Mouse (Mus musculus) embryonic facial prominence, embryonic 14.5 days (tissue): ENCODE data around the gene Man1c1. TPM values are rescaled to one million over a fixed set of nuclear protein-coding genes. Genes with fewer than 3 reads are reported as not detected.

Source experiments
- ATAC-seq: fragments of 200-750 bp; cut with Nextera tagmentation; 2 replicates; pipeline ENCODE4 v1.8.0; 2017; ENCODE audit warnings: low read depth, moderate number of reproducible peaks, moderate TSS enrichment
- DNase-seq: peaks from one replicate; pipeline ENCODE4 v3.0.0-alpha.2; 2015; ENCODE audit warnings: low spot score
- H3K27ac ChIP-seq: fragments of 300-500 bp; sonication (generic); replicated peaks from 2 replicates; pipeline ENCODE4 v1.5.1; 2014; ENCODE audit warnings: low read depth, mild to moderate bottlenecking, low read length, moderate library complexity
- H3K27me3 ChIP-seq: fragments of 300-500 bp; sonication (generic); replicated peaks from 2 replicates; pipeline ENCODE4 v1.6.1; 2014; ENCODE audit warnings: low read length; ENCODE audit not compliant: control insufficient read depth, insufficient read depth
- H3K36me3 ChIP-seq: fragments of 300-500 bp; sonication (generic); 2 replicates; pipeline ENCODE4 v1.6.1; 2014; ENCODE audit warnings: low read length, mixed read lengths; ENCODE audit not compliant: control insufficient read depth, insufficient read depth
- H3K4me1 ChIP-seq: fragments of 300-500 bp; sonication (generic); 2 replicates; pipeline ENCODE4 v1.6.1; 2014; ENCODE audit warnings: antibody characterized with exemption, low read length; ENCODE audit not compliant: control insufficient read depth, insufficient read depth
- H3K4me2 ChIP-seq: fragments of 300-500 bp; sonication (generic); 2 replicates; pipeline ENCODE4 v1.6.1; 2014; ENCODE audit warnings: low read depth, mild to moderate bottlenecking, low read length, moderate library complexity, mixed read lengths
- H3K4me3 ChIP-seq: fragments of 300-500 bp; sonication (generic); 2 replicates; pipeline ENCODE4 v1.5.1; 2014; ENCODE audit warnings: low read depth, mild to moderate bottlenecking, low read length
- H3K9ac ChIP-seq: fragments of 300-500 bp; sonication (generic); 2 replicates; pipeline ENCODE4 v1.6.1; 2014; ENCODE audit warnings: low read depth, mild to moderate bottlenecking, low read length, moderate library complexity, mixed read lengths
- H3K9me3 ChIP-seq: fragments of 300-500 bp; sonication (generic); 2 replicates; pipeline ENCODE4 v1.6.1; 2016; ENCODE audit warnings: low read length; ENCODE audit not compliant: control insufficient read depth
- WGBS: fragments of 180-500 bp; shearing (Covaris S2); extraction: QIAGEN DNeasy Blood & Tissue Kit; methylation state at CpG from one replicate; pipeline ENCODE4 v1.1.7; 2014; 5-methylcytosine and 5-hydroxymethylcytosine counted together
- polyA plus RNA-seq: library from polyadenylated mRNA; unstranded; fragments of >200 nt; fragmentation: Nextera tagmentation; extraction: Ambion mirVana; gene quantifications from 2 replicates; pipeline ENCODE4 v1.2.1, GENCODE M21; 2014

The Man1c1 gene
- polyA plus RNA-seq, 1 experiment from 2014 or later, result 5.1 TPM

- H3K9ac ChIP-seq, result no peak overlapping the region
- DNase-seq (peak; percentile 58), ATAC-seq (no peak)
- no peaks in the 10 kb centered on the region for H3K9me3 ChIP-seq
- H3K4me2 ChIP-seq, result no peak overlapping the region
- H3K4me3 ChIP-seq, result no peak overlapping the region
- H3K27ac ChIP-seq, result no peak overlapping the region
- 0 out of 2 replicates have a peak, but pooled peaks cover 5% of the 10 kb centered on the region for H3K36me3 ChIP-seq
- WGBS, result 59% methylated on average over 11 of the region's 11 CpGs
- no peaks in the 10 kb centered on the region for H3K27me3 ChIP-seq
- H3K4me1 ChIP-seq, result peaks cover 18% of the 10 kb centered on the region
Observed at GRCm38 (mm10) chr4:134575486-134575885, 128.6 kb downstream of the Man1c1 start.

GRCm38 (mm10) chr4:134572449-134573300 is 131.4 kb downstream of the Man1c1 start:
- WGBS, result 79% methylated on average over 24 of the region's 24 CpGs
- ATAC-seq, result no peak

GRCm38 (mm10) chr4:134570704-134571451 is 133.2 kb downstream of the Man1c1 start:
- Histone ChIP-seq H3K4me1 (no peaks in the 10 kb centered on the region), H3K9ac (no peak overlapping the region), H3K4me3 (no peak overlapping the region), H3K9me3 (no peaks in the 10 kb centered on the region; the same call in 1 of the 2 replicates), H3K27me3 (no peaks in the 10 kb centered on the region), H3K36me3 (0 out of 2 replicates have a peak, but pooled peaks cover 5% of the 10 kb centered on the region), H3K4me2 (no peak overlapping the region), H3K27ac (no peak overlapping the region)
- no peak for DNase-seq
- WGBS, result 70% methylated on average over 14 of the region's 14 CpGs
- ATAC-seq, result no peak

More at GRCm38 (mm10) chr4:134572449-134573300, 131.4 kb downstream of the Man1c1 start:
- no peak overlapping the region for H3K9ac ChIP-seq
- no peak overlapping the region for H3K4me3 ChIP-seq
- no peaks in the 10 kb centered on the region for H3K27me3 ChIP-seq
- DNase-seq, result no peak
- H3K4me1 ChIP-seq, result no peaks in the 10 kb centered on the region
- H3K9me3 ChIP-seq, result no peaks in the 10 kb centered on the region
- 0 out of 2 replicates have a peak, but pooled peaks cover 5% of the 10 kb centered on the region for H3K36me3 ChIP-seq
- H3K4me2 ChIP-seq, result no peak overlapping the region
- H3K27ac ChIP-seq, result no peak overlapping the region

- no peak for ATAC-seq
- H3K4me2 ChIP-seq, result no peak overlapping the region
- H3K36me3 ChIP-seq, result 0 out of 2 replicates have a peak, but pooled peaks cover 14% of the 10 kb centered on the region
- 75% methylated on average over 8 of the region's 8 CpGs for WGBS
- H3K9me3 ChIP-seq, result no peaks in the 10 kb centered on the region; the same call in 1 of the 2 replicates
- H3K9ac ChIP-seq, result no peak overlapping the region
- DNase-seq, result no peak
- H3K27ac ChIP-seq, result no peak overlapping the region
- H3K4me3 ChIP-seq, result no peak overlapping the region
- no peaks in the 10 kb centered on the region for H3K27me3 ChIP-seq
- H3K4me1 ChIP-seq, result no peaks in the 10 kb centered on the region
Observed at GRCm38 (mm10) chr4:134569831-134570230, 134.3 kb downstream of the Man1c1 start.

- Histone ChIP-seq H3K4me1 (no peaks in the 10 kb centered on the region), H3K9me3 (no peaks in the 10 kb centered on the region; the same call in 1 of the 2 replicates), H3K4me2 (no peak overlapping the region), H3K4me3 (no peak overlapping the region), H3K36me3 (0 out of 2 replicates have a peak, but pooled peaks cover 10% of the 10 kb centered on the region), H3K27ac (no peak overlapping the region), H3K27me3 (no peaks in the 10 kb centered on the region), H3K9ac (no peak overlapping the region)
- WGBS, result 84% methylated on average over 6 of the region's 6 CpGs
- ATAC-seq (no peak), DNase-seq (no peak)
Observed at GRCm38 (mm10) chr4:134569205-134569604, 134.9 kb downstream of the Man1c1 start.

GRCm38 (mm10) chr4:134567377-134568226 is 136.5 kb downstream of the Man1c1 start:
- Histone ChIP-seq H3K27me3 (no peaks in the 10 kb centered on the region), H3K27ac (no peak overlapping the region), H3K9ac (no peak overlapping the region), H3K4me3 (no peak overlapping the region), H3K4me1 (no peaks in the 10 kb centered on the region), H3K4me2 (no peak overlapping the region), H3K36me3 (0 out of 2 replicates have a peak, but pooled peaks cover 9% of the 10 kb centered on the region), H3K9me3 (no peaks in the 10 kb centered on the region; the same call in 1 of the 2 replicates)
- DNase-seq (no peak), ATAC-seq (peak; percentile 41; the same call in 1 of the 2 replicates)
- WGBS, result 53% methylated on average over 19 of the region's 19 CpGs

GRCm38 (mm10) chr4:134564093-134564492 is 140.0 kb downstream of the Man1c1 start:
- Histone ChIP-seq H3K4me1 (no peaks in the 10 kb centered on the region), H3K27me3 (no peaks in the 10 kb centered on the region), H3K36me3 (0 out of 2 replicates have a peak, but pooled peaks cover 9% of the 10 kb centered on the region), H3K4me3 (no peak overlapping the region), H3K27ac (no peak overlapping the region), H3K9me3 (no peaks in the 10 kb centered on the region; the same call in 1 of the 2 replicates), H3K4me2 (no peak overlapping the region), H3K9ac (no peak overlapping the region)
- DNase-seq, result no peak
- WGBS, result 73% methylated on average over 5 of the region's 6 CpGs
- ATAC-seq, result no peak

- Histone ChIP-seq H3K4me2 (no peak overlapping the region), H3K4me3 (no peak overlapping the region), H3K36me3 (0 out of 2 replicates have a peak, but pooled peaks cover 9% of the 10 kb centered on the region), H3K27me3 (no peaks in the 10 kb centered on the region), H3K9ac (no peak overlapping the region), H3K27ac (no peak overlapping the region), H3K9me3 (no peaks in the 10 kb centered on the region; the same call in 1 of the 2 replicates), H3K4me1 (no peaks in the 10 kb centered on the region; the same call in 1 of the 2 replicates)
- ATAC-seq (no peak), DNase-seq (no peak)
- 86% methylated on average over 16 of the region's 16 CpGs for WGBS
Observed at GRCm38 (mm10) chr4:134563624-134564023, 140.5 kb downstream of the Man1c1 start.
